Mouse (Mus musculus): ENCODE measurements at regions not wholly inside any gene's neighbourhood (a gene's known extent, or its start where the extent isn't known, plus 50 kb on each side); places are given as distances from the start of the nearest gene placed in this dataset.
A peak's percentile ranks its signal among the peaks of the same experiment; 100 is the strongest.

DNA sequence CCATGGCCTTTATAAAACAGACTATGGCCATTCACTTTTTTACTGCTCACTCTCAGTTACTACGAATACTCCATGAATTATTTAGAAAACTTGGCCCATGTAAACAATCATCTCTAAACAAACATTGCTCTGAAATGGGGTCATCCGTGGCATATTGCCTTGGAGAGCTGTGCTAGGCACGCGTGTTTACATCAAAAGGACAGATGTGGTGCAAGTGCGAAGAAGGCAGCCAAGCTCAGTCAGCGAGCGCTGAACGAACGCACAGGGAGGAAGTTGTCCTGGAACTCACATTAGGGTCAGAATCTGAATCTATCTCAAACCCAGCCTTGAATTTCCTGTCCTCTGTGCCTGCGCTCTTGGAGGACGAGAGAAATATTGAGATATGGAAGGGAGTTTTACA, 402.3 kb downstream of the Rapgef2 start:
- Histone ChIP-seq H3K9me3 (ENCODE audit: low read depth, low read length) (no peaks in the 10 kb centered on the region), H3K4me1 (ENCODE audit: insufficient read depth) (peaks cover 6% of the 10 kb centered on the region; the same call in 1 of the 2 replicates), H3K36me3 (ENCODE audit: insufficient read depth) (no peaks in the 10 kb centered on the region), H3K4me2 (no peak overlapping the region), H3K27ac (ENCODE audit: low read depth) (no peak overlapping the region), H3K4me3 (ENCODE audit: low read depth, low read length) (no peak overlapping the region), H3K27me3 (ENCODE audit: insufficient read depth, low read length) (no peaks in the 10 kb centered on the region), H3K9ac (no peak overlapping the region)
- DNase-seq, result peak; percentile 75
- TF ChIP-seq CTCF (IDR thresholded peaks at IDR 0.05; ENCODE audit: low read depth), result no peak
- WGBS, result 37% methylated on average over 11 of the region's 11 CpGs
- ATAC-seq (ENCODE audit: insufficient read depth), result peak; percentile 78

GRCm38 (mm10) chr3:78880072-78880471, 406.2 kb downstream of the Rapgef2 start:
- Histone ChIP-seq H3K4me3 (ENCODE audit: low read depth, low read length) (no peak overlapping the region), H3K36me3 (ENCODE audit: insufficient read depth) (no peaks in the 10 kb centered on the region), H3K27ac (ENCODE audit: low read depth) (no peak overlapping the region), H3K4me1 (ENCODE audit: insufficient read depth) (peaks cover 5% of the 10 kb centered on the region; the same call in 1 of the 2 replicates), H3K9ac (no peak overlapping the region), H3K4me2 (peak overlapping the region; percentile 26; the same call in 1 of the 2 replicates), H3K27me3 (ENCODE audit: insufficient read depth, low read length) (no peaks in the 10 kb centered on the region), H3K9me3 (ENCODE audit: low read depth, low read length) (no peaks in the 10 kb centered on the region)
- no peak for TF ChIP-seq CTCF (IDR thresholded peaks at IDR 0.05; ENCODE audit: low read depth)
- no peak for DNase-seq
- peak; percentile 43; the same call in 1 of the 2 replicates for ATAC-seq (ENCODE audit: insufficient read depth)
- 56% methylated on average over 13 of the region's 13 CpGs for WGBS

DNA sequence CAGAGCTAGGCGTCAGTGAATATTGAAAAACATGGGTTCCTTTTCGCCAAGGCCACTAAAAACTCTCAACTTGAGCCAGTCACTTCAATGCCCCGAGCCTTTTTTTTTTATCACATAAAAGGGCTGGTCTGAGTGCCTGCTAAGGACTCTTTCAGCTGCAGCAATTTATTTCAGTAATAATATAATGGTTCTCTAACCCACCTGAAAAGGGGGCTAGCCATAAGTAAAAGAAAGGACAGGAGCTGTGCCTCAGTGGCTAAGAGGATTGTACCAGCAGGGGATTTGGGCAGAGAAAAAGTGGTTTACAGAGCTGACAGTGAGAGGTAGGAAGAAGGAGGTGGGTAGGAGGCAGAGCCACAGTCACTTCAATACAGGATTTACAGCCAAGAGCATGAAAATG, 409.0 kb downstream of the Rapgef2 start:
- Histone ChIP-seq H3K9me3 (ENCODE audit: low read depth, low read length) (no peaks in the 10 kb centered on the region), H3K27me3 (ENCODE audit: insufficient read depth, low read length) (no peaks in the 10 kb centered on the region), H3K9ac (no peak overlapping the region), H3K4me2 (no peak overlapping the region), H3K27ac (ENCODE audit: low read depth) (no peak overlapping the region), H3K4me3 (ENCODE audit: low read depth, low read length) (no peak overlapping the region), H3K4me1 (ENCODE audit: insufficient read depth) (no peaks in the 10 kb centered on the region), H3K36me3 (ENCODE audit: insufficient read depth) (no peaks in the 10 kb centered on the region)
- no peak for DNase-seq
- TF ChIP-seq CTCF (IDR thresholded peaks at IDR 0.05; ENCODE audit: low read depth), result no peak
- no peak for ATAC-seq (ENCODE audit: insufficient read depth)
- WGBS, result 76% methylated on average over 3 of the region's 3 CpGs

- H3K4me3 ChIP-seq (ENCODE audit: low read depth, low read length), result no peak overlapping the region
- TF ChIP-seq CTCF (IDR thresholded peaks at IDR 0.05; ENCODE audit: low read depth), result no peak
- no peak overlapping the region for H3K4me2 ChIP-seq
- DNase-seq (no peak), ATAC-seq (ENCODE audit: insufficient read depth) (no peak)
- H3K27ac ChIP-seq (ENCODE audit: low read depth), result no peak overlapping the region
- no peaks in the 10 kb centered on the region for H3K9me3 ChIP-seq (ENCODE audit: low read depth, low read length)
- WGBS, result 78% methylated on average over 1 of the region's 1 CpGs
- no peaks in the 10 kb centered on the region for H3K4me1 ChIP-seq (ENCODE audit: insufficient read depth)
- H3K9ac ChIP-seq, result no peak overlapping the region
- H3K27me3 ChIP-seq (ENCODE audit: insufficient read depth, low read length), result no peaks in the 10 kb centered on the region
- H3K36me3 ChIP-seq (ENCODE audit: insufficient read depth), result no peaks in the 10 kb centered on the region
Measured at GRCm38 (mm10) chr3:78866896-78867295, 419.4 kb downstream of the Rapgef2 start.

- Histone ChIP-seq H3K36me3 (ENCODE audit: insufficient read depth) (no peaks in the 10 kb centered on the region), H3K4me3 (ENCODE audit: low read depth, low read length) (no peak overlapping the region), H3K27me3 (ENCODE audit: insufficient read depth, low read length) (no peaks in the 10 kb centered on the region), H3K27ac (ENCODE audit: low read depth) (no peak overlapping the region), H3K9me3 (ENCODE audit: low read depth, low read length) (no peaks in the 10 kb centered on the region), H3K9ac (no peak overlapping the region), H3K4me1 (ENCODE audit: insufficient read depth) (no peaks in the 10 kb centered on the region), H3K4me2 (no peak overlapping the region)
- ATAC-seq (ENCODE audit: insufficient read depth) (no peak), DNase-seq (no peak)
- no peak for TF ChIP-seq CTCF (IDR thresholded peaks at IDR 0.05; ENCODE audit: low read depth)
- 80% methylated on average over 9 of the region's 9 CpGs for WGBS
Measured at GRCm38 (mm10) chr3:78866083-78866726, 420.1 kb downstream of the Rapgef2 start.

GRCm38 (mm10) chr3:78863005-78863404, 423.3 kb downstream of the Rapgef2 start:
- no peak for ATAC-seq (ENCODE audit: insufficient read depth)
- DNase-seq, result no peak
- H3K4me1 ChIP-seq (ENCODE audit: insufficient read depth), result no peaks in the 10 kb centered on the region
- H3K4me3 ChIP-seq (ENCODE audit: low read depth, low read length), result no peak overlapping the region
- TF ChIP-seq CTCF (IDR thresholded peaks at IDR 0.05; ENCODE audit: low read depth), result no peak
- H3K4me2 ChIP-seq, result no peak overlapping the region
- 92% methylated on average over 2 of the region's 2 CpGs for whole genome bisulfite sequencing
- H3K9me3 ChIP-seq (ENCODE audit: low read depth, low read length), result no peaks in the 10 kb centered on the region
- H3K36me3 ChIP-seq (ENCODE audit: insufficient read depth), result no peaks in the 10 kb centered on the region
- H3K27me3 ChIP-seq (ENCODE audit: insufficient read depth, low read length), result no peaks in the 10 kb centered on the region
- no peak overlapping the region for H3K27ac ChIP-seq (ENCODE audit: low read depth)
- no peak overlapping the region for H3K9ac ChIP-seq

- DNase-seq, result no peak
- H3K9ac ChIP-seq, result no peak overlapping the region
- no peaks in the 10 kb centered on the region for H3K4me1 ChIP-seq (ENCODE audit: insufficient read depth)
- no peak overlapping the region for H3K4me2 ChIP-seq
- H3K27ac ChIP-seq (ENCODE audit: low read depth), result no peak overlapping the region
- no peak for ATAC-seq (ENCODE audit: insufficient read depth)
- no peaks in the 10 kb centered on the region for H3K9me3 ChIP-seq (ENCODE audit: low read depth, low read length)
- 75% methylated on average over 7 of the region's 8 CpGs for WGBS
- H3K36me3 ChIP-seq (ENCODE audit: insufficient read depth), result no peaks in the 10 kb centered on the region
- no peaks in the 10 kb centered on the region for H3K27me3 ChIP-seq (ENCODE audit: insufficient read depth, low read length)
- H3K4me3 ChIP-seq (ENCODE audit: low read depth, low read length), result no peak overlapping the region
- no peak for TF ChIP-seq CTCF (IDR thresholded peaks at IDR 0.05; ENCODE audit: low read depth)
Measured at GRCm38 (mm10) chr3:78846617-78847318, 439.5 kb downstream of the Rapgef2 start.

Measured in lung, embryonic 14.5 days (tissue).